Mouse (Mus musculus): ENCODE measurements around the gene Il1rn. TPM values are rescaled to one million over a fixed set of nuclear protein-coding genes. Genes with fewer than 3 reads are reported as not detected.

The Il1rn gene
- 3.2 and 3.9 TPM in 2 replicates for total RNA-seq (2015)
- 1.0 and 1.2 TPM in 2 replicates for total RNA-seq (2017)

DNA sequence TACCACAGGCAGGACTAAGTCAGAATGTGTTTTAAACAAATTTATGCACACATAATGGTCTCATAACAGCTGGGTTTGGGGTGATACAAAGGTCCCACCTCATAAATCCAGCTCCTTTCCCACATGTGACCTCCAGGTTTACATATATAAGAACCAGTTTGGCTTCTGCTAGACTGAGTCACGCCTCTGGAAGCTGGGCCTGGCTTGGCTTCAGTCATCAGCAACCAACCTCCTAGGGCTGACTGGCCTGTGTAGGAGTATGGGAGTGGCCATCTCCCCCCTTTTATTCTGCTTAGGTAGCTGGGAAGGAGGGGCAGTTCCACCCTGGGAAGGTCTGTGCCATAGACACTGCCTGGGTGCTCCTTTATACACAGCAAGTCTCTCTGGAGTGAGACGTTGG lies at the start of gene Il1rn:
TSS of gene Il1rn (plus strand) at position 309 of the 400 bp plus-strand sequence.
- no peak for ATAC-seq (replicated peaks; ENCODE audit: poor library complexity)

DNA sequence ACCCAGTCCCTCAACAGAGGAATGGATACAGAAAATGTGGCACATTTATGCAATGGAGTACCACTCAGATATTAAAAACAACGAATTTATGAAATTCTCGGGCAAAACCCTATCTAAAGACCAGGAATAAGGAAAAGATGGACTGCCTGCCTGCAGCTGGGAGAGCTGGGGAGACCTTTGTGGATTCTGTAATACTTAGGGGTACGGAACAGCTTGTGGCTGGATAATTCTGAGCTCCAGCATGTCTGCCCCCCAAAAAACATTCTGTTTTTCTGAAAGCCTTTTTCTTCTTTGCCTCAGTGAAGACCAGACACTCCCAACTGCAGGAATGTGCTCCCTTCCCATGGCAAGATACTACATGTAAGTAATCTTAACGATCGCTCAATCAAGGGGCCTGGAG lies 45.8 kb upstream of the Il1rn start, which contains the start of gene Il1f10:
TSS of gene Il1f10 (plus strand) at position 301 of the 400 bp plus-strand sequence.
- no peak for ATAC-seq (replicated peaks; ENCODE audit: poor library complexity)

DNA sequence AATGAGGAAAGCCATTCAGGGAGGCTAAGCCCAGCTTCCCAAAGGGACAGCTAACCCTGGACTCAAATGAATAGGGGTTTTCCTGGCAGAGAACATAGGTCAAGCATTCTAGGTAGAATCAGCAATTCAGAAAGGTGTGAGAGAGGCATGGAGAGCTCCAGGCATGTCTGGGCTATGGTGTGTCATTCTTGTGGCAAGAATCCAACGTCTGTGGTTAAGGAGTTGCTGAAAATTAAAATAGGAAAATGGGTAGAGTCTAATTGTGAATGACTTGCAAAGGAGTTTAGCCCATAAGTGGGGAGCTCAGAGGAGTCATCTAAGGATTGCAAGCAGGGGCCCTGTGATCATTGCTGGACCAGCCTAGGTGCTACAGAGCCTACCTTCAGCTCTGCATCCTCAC lies 42.0 kb upstream of the Il1rn start:
- ATAC-seq (replicated peaks; ENCODE audit: poor library complexity) = no peak

DNA sequence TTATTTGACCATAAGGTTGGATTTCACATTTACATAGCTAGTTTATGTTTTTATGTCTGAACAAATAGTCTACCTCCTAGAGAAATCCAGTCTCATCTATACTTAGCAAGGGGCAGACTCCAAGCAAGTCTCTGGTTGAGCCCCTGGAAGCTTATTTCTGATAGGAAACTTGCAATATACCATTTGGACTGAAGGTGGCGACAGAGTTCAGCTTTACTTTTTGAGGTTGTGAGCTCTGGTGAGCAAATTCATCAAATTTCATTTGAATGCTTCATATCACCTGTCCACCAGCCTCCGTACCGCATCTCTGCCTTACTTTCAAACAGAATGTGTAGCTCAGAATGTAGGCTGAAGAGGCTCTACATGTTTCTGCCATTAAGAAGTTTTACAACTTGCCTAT lies 39.8 kb upstream of the Il1rn start:
- peak; percentile 97 for ATAC-seq (replicated peaks; ENCODE audit: poor library complexity)

DNA sequence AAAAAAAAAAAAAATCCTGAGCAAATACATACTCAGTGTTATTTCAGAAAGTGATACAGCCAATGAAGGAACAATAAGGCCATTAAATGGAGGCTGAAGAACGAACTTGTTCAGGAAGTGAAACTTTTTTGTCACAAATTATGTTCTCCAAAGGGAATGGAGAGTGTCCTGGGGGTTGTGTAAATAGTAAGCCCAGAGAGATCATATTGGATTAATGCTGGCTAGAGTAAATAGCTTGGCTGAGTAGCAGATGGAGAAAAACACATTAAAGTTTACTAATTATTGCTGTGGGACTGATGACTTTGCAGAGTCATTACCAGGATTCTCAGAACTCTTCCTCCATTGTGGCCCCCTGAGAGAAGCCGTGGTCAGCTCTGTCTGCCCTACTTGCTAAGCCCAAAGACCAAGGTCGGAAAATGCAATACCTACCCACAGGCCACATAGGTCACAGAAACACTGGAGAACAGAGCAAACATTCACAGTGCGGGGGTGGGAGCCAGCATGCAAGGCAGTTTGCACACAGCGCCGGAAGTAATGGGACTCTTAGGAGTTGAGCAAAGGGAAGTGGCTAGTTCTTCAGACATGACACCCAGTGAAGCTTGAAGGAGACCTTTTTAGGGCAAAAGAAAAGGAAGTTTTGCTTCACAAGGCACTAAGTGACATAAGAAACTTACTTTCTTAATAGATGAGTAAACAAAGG lies 25.2 kb upstream of the Il1rn start:
- peak; percentile 95 for ATAC-seq (replicated peaks; ENCODE audit: poor library complexity)

DNA sequence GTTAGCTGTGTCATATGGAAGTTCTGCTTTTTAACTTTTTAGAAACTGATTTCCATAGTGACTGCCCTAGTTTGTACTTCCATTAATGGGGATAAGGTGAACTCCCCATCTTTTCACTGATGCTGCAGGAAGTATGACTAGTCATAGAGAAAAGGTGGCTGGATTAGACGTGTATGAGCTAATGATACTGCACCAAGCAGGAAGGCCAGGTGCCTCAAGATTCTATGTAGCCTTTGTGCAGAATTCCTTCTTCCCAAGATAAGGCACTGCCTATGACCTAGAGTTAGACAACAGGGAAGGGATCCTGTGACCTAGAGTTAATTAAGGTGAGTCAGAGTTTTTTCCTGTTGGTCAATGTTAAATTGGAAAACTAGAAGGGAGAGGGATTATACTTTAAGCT lies 19.7 kb upstream of the Il1rn start:
- ATAC-seq (replicated peaks; ENCODE audit: poor library complexity) = no peak

DNA sequence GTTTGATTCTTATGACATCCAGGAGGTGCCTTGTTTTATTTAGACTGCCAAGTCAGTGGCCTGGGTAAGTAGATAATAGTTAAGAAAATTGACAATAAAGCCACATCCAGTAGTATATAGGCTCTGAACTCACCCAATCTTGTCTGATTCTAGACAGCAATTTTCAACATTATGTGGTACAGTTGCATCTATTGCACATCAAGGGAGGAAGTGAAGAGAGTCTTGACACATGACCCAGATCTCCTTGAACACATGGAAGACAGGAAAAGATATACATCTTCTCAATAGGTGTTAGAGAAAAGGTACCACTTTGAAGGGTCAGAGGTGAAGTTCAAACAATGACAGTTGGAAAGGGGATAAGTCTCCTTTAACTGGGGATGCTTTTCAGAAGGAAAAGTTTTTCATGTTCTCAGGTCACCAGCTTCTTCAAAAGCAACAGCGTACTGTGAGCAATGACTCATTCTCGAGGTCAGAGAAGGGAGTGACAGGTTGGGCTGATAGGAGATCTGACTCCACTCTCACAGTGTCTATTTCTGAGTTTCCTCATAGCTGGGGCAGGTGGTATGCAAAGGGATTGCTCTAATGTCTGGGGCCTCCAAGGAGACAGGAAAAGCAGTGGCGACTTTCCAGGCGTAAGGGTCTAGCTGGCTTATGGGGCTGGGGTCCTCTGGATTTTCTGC lies 18.6 kb upstream of the Il1rn start:
- ATAC-seq (replicated peaks; ENCODE audit: poor library complexity) = peak; percentile 76

DNA sequence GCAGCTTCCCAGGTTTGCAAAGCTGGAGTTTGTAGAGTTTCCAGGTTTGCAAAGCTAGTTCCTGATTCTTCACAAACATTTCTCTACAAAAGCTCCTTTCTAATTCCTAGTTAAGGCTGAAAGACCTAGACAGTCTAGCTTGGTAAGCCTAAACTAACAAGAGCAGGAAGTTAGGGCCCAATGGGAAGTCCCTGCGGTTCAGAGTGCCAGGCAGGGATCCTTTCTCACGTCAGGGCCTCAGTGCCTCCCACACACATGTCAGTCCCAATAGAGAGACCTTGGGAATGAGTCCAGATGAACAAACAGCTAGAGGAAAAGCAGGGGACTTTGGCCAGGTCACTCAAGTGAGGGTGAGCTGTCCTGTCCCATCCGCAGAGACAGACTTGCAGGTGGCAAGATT lies 1.3 kb upstream of the Il1rn start:
- ATAC-seq (replicated peaks; ENCODE audit: poor library complexity) = peak; percentile 81

DNA sequence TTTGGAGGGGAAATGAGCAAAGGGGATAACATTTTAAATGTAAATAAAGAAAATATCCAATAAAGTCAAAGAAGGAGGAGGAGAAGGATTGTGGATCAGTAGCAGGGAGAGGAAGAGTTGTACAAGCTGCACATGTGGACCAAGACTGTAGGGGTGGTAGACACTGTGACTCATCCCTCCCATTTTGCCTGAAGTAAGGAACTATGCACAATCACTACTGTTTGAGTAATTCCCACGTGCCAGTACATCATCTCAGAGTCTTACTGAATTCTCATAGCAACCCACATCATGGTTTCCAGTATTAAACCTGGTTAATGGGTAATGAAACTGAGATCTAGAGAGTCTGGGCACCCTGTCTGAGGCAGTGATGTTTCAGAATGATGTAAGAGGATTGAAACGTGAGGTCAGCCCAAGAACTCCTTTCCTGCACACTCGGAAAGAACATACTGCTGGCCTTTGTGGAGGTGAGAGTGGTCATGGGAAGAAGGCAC lies 4.8 kb downstream of the Il1rn start:
- no peak for ATAC-seq (replicated peaks; ENCODE audit: poor library complexity)

DNA sequence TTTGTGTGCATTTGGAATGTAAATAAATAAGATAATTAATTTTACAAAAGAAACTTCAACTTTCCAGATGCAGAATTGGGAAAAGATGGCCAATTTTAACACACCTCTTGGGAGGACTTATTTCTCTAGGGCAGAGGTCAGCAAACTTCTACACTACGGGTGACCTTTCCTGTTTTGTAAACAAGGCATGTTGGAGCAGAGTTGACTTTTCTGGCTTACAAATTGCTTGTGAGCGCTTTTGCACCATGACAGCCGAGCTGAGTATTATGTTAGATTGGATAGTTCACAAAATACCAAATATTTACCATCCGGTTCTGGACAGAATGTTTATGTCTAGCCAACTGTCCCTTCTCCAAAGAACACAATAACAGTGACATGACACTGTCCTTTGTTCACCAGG lies 8.0 kb downstream of the Il1rn start:
- no peak for ATAC-seq (replicated peaks; ENCODE audit: poor library complexity)

DNA sequence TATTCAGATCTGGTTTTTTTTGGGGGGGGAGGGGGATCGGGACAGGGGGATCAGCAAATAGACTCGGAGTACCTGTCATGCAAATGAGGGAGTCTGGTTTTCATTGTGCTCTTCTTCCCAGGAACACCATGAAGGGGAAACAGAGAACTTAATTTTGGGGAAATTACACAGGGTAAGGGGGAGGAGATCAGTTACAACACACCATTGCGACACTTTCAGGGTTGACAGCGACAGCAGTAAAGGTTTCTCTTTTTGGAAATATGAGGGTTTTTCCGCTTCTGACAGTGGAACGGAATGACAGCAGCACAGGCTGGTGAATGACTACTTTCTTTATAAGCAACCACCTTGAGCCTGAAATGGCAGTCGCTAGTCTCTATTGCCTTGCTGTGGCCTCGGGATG lies 8.4 kb downstream of the Il1rn start:
- ATAC-seq (replicated peaks; ENCODE audit: poor library complexity) = peak; percentile 87

DNA sequence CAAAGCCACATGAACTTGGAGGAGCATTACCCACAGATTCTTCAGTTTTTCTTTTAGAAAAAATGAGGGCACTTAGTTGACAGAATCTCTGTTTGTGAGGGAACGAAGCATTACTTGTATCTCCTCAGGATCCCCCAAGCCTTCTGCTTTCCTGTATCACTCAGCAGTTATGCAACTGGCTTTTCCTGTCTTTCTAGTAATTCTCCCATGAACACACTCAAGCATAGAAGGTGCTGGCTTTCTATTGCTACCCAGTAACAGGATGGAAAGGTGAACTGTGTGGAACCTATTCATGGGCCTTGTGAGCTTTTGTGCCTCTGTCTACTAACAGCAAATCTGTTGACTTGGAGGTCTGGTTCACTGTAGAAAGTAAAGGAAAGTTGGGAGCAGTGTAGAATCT lies 11.3 kb downstream of the Il1rn start:
- peak; percentile 46 for ATAC-seq (replicated peaks; ENCODE audit: poor library complexity)

DNA sequence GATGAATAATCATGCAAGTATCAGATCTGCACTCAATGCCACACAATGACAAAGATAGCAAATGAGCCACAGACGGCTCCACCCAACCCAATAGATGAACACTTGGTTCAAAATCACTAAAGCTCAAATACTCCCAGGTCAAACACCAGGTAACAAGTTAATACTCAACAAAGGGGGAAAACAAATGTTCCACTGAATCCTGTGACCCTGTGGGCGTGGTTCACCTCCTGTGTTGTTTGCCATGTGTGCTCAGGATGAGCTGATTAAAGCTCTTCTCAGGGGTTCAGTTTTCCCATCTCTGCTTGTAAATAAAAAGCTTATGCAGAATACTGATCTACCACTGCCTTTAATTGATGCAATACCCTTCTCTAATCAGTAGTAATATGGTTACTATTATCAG lies 14.5 kb downstream of the Il1rn start:
- no peak for ATAC-seq (replicated peaks; ENCODE audit: poor library complexity)

DNA sequence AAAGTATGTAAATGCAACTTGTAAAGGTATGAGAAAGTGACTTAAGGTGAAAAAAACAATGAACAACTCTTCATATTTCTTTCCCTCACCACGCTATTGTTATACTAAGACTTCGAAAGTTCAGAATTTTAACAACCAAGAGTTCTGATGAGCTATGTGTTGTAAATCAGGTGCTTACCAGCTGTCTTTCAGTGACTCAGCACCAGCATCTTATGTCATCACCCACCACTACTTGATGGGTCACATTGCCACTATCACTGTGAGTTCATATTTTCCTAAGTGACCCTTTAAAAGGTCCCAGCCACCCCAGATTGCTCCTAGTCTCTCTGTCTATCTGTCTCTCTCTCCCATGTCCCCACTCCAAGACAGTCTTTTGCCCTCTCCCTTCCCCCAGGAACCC lies 16.4 kb downstream of the Il1rn start:
- ATAC-seq (replicated peaks; ENCODE audit: poor library complexity) = no peak

DNA sequence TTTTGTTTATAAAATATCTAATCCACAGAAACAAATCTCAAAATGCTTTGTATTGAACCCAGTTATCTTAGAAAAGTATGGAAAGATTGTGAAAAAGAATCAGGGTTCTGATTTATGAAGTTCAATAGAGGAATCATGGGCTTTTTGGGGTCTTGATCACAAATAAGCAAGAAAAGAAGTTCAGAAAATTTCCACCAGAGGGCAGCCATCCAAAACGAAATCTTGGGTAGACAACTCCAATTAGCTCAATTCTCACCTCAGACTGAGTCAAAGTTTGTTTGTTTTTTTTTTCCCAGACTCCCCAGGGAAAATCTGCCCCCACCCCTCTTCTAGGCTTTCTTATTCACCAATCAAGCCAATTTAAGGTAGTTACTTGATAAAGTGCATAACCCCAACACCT lies 21.0 kb downstream of the Il1rn start:
- 0 out of 2 replicates have a peak, but pooled peaks have one; percentile 29 for ATAC-seq (replicated peaks; ENCODE audit: poor library complexity)

DNA sequence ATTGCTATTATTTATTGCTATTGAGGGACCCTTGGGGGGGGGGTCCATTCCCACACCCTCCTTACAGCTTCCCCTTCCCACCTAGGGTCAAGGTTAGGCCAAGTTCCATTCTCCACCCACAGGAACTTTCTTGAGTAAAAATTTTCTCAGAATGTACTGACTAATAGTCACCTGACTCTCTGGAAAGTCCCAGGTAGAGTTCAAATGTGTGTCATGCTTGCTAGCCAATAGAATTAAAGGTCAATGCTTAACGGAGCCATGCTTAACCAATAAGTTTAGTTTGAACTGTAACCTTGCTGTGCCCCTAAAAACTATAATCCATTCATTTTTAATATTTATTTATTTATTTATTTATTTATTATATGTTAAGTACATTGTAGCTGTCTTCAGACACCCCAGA lies 22.7 kb downstream of the Il1rn start:
- no peak for ATAC-seq (replicated peaks; ENCODE audit: poor library complexity)

DNA sequence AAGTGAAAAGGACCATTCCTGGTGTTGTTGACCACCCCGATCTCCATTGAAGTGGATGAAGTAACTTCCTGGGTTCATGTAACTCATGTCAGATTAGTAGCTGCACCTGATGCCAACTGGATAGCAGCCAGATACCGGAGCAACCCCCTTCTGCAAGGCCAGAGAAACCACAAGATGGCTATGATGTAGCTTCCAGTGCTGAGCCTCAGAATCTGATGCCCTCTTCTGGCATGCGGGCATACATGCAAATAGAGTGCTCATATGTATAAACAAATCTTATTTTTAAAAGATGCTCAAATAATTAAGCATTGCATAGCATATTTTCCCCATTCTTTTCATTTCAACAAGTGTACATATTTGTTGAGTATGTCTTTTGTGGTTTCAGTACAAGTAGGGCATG lies 27.2 kb downstream of the Il1rn start:
- ATAC-seq (replicated peaks; ENCODE audit: poor library complexity) = peak; percentile 26; the same call in 1 of the 2 replicates

DNA sequence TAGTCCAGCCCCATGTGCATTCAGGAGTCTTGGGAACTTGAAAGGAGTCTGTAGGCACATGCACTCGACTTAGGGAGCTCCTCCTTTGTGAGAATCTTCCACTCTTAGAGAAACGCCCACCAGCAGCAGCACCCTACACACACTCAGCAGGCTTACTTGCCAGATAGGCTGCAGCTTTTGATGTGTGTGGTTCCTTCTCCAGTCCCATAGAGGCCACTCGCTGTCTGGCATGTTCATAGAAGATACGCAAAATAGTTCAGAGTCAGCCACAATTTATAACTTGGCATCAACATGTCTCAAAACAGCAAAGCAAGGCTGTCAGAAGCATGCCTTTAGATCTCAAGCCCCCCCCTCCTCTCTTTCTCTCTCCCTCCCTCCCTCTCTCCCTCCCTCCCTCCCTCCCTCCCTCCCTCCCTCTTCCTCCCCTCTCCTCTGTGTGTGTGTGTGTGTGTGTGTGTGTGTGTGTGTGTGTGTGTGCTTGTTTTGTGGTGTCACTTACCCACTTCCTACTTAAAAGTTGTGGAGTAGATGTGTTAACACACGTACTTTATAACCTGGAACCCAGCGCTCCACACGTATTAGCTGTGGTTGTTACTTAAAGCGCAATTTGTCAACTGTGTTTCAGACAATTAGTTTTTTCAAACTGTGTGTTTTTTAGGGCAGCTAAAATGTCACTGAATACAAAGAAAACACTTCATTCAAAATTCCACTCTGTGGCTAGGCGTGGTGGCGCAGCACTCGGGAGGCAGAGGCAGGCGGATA lies 29.7 kb downstream of the Il1rn start:
- ATAC-seq (replicated peaks; ENCODE audit: poor library complexity) = peak; percentile 20; the same call in 1 of the 2 replicates

DNA sequence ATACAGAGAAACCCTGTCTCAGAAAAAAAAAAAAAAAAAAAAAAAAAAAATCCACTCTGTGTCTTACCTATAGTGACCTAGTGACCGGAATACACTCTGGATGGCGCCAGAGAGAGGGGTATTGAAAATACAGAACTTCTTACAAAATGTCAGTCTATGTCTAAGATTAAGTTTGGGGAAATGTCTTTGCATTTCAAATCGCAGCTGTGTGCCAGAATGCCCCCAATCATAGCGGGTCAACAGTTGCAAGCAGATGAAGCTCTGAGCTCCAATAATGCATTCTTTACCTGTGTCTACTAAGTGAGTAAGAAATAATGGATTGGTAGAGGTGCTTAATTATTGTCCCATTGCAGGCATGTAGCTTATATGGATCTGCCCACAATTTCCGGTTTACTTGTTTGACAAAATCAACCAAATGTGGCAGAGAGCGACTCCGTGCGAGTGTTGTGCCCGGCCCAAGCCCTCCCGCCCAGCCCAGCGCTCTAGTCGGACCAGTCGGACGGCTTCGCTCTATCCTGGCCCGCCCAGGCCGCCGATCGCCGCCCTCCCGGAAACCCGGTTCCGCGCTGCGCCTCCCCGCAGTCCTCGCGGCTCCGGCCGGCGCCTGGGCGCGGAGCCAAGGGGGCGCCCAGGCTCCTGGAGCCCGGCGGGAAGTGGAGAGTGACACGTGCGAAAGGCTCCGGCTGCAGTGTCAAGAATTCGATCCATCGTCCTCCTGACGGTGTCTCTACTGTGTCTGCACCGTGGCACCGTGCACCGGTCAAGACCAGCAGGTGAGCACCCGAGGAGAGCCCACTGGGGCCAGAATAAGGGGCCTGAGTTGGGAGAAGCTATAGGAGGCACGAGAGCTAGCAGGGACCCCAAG lies 30.6 kb downstream of the Il1rn start, which contains the start of gene Psd4:
TSS of gene Psd4 (plus strand) at position 551 of the 865 bp plus-strand sequence.
- peak; percentile 67 for ATAC-seq (replicated peaks; ENCODE audit: poor library complexity)

DNA sequence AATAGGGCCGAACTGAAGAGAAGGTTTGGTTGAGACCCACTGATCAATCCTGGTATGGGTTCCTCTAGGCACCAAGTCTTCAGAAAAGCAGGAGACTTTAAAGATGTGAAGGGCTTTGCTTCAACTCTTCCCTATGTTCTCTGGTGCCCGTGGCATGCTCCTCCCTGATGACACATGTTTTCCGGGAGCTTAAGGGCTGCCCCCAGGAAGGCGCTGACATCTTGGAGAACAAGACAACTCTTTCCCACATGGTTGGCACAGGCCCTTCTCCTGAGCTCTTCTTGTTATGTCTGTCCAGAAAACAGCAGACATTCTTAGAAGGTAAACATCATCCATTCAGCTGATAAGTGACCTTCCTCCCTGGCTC lies 31.2 kb downstream of the Il1rn start:
- ATAC-seq (replicated peaks; ENCODE audit: poor library complexity) = no peak
